Mouse (Mus musculus): ENCODE data around the gene Sars2.

Sars2 gene

GRCm38 (mm10) chr7:28780857-28781256 is 39.1 kb downstream of the Sars2 start:
- DNase-seq = peak; percentile 71

GRCm38 (mm10) chr7:28781261-28781663 is 39.5 kb downstream of the Sars2 start:
- DNase-seq = peak; percentile 84

- peak; percentile 64 for DNase-seq
Observed at GRCm38 (mm10) chr7:28785161-28785560, 43.4 kb downstream of the Sars2 start.

GRCm38 (mm10) chr7:28787884-28788283 is 46.1 kb downstream of the Sars2 start:
- no peak for DNase-seq

- DNase-seq = peak; percentile 79
Observed at GRCm38 (mm10) chr7:28788307-28789195, 46.8 kb downstream of the Sars2 start, which contains the start of gene Rinl. Gene Rinl (plus strand): TSS chr7:28788969.

- no peak for DNase-seq
Observed at GRCm38 (mm10) chr7:28789235-28789634, 47.4 kb downstream of the Sars2 start.

GRCm38 (mm10) chr7:28790066-28790806 is 48.4 kb downstream of the Sars2 start:
- DNase-seq = no peak

GRCm38 (mm10) chr7:28791706-28792105 is 49.9 kb downstream of the Sars2 start:
- DNase-seq = no peak

GRCm38 (mm10) chr7:28792391-28793185 is 50.8 kb downstream of the Sars2 start:
- peak; percentile 45 for DNase-seq

GRCm38 (mm10) chr7:28793834-28794233 is 52.0 kb downstream of the Sars2 start:
- peak; percentile 64 for DNase-seq

- no peak for DNase-seq
Observed at GRCm38 (mm10) chr7:28794496-28794895, 52.7 kb downstream of the Sars2 start.

- DNase-seq = peak; percentile 44
Observed at GRCm38 (mm10) chr7:28795832-28796231, 54.0 kb downstream of the Sars2 start.

GRCm38 (mm10) chr7:28796562-28796975 is 54.8 kb downstream of the Sars2 start:
- DNase-seq = peak; percentile 90

GRCm38 (mm10) chr7:28799994-28800393 is 58.2 kb downstream of the Sars2 start:
- peak; percentile 37 for DNase-seq

- no peak for DNase-seq
Observed at GRCm38 (mm10) chr7:28801451-28801850, 59.7 kb downstream of the Sars2 start.

GRCm38 (mm10) chr7:28801901-28802670 is 60.3 kb downstream of the Sars2 start:
- no peak for DNase-seq

GRCm38 (mm10) chr7:28802846-28803588 is 61.2 kb downstream of the Sars2 start:
- DNase-seq = peak; percentile 19
